Mouse (Mus musculus): ENCODE measurements around the gene Men1.

The Men1 gene

DNA sequence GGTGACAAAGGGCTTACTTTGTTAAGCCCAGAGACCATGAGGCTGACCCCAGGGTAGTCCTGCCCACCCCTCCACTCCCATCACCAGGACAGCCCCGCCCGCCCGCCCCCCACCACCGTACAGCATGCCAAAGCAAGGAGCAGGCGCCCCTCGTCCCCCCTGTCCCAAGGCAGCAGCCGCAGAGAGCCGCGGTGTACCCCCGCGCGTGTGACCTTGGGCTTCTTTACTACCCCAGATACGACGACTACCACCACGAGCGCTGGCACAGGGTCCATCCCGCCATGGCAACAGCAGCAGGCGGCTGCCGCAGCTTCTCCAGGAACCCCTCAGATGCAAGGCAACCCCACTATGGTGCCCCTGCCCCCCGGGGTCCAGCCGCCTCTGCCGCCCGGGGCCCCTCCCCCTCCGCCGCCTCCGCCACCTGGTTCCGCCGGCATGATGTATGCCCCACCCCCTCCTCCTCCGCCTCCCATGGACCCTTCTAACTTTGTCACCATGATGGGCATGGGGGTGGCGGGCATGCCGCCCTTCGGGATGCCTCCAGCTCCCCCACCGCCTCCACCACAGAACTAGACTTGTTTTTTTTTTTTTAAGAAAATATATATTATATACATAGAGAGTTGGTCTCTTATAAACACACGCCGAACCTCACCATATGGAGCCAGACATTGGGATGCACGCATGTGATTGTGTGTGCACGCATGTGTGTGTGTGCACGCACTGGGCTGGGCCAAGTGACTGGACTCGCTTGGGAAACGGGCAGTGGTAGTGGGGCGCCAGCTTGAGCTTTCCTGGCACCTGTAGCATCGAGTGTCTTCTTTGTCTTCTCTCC is 40.9 kb downstream of the Men1 start:
- Histone ChIP-seq H3K36me3 (ENCODE audit: insufficient read depth, low read length) (peaks cover 97% of the 10 kb centered on the region), H3K4me1 (replicated peaks; ENCODE audit: low read depth, low read length) (peaks cover 75% of the 10 kb centered on the region), H3K9me3 (ENCODE audit: low read length) (no peaks in the 10 kb centered on the region), H3K27me3 (ENCODE audit: insufficient read depth, low read length) (no peaks in the 10 kb centered on the region), H3K4me3 (replicated peaks; ENCODE audit: low read length) (peak overlapping the region; percentile 57)
- no peak for TF ChIP-seq POU5F1 (IDR thresholded peaks at IDR 0.05; ENCODE audit: borderline replicate concordance, low read length)
- no peak for TF ChIP-seq NANOG (IDR thresholded peaks at IDR 0.05; ENCODE audit: borderline replicate concordance, low read length)

DNA sequence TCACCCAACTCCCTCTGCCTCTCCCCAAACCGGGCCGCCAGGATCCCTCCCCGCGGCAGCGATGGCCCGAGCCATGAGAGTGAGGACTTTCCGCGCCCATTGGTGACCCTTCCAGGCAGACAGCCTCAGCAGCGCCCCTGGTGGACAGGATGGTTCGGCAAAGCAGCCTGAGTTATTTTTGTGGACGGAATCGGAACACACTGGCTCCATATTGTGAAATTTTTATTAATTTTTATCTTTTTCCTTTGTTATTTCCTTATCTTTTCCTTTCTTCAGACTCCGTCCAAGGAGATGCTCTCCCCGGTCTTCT is 41.4 kb downstream of the Men1 start:
- Histone ChIP-seq H3K36me3 (ENCODE audit: insufficient read depth, low read length) (peaks cover 97% of the 10 kb centered on the region), H3K9me3 (ENCODE audit: low read length) (no peaks in the 10 kb centered on the region), H3K4me1 (replicated peaks; ENCODE audit: low read depth, low read length) (peaks cover 70% of the 10 kb centered on the region), H3K4me3 (replicated peaks; ENCODE audit: low read length) (peak overlapping the region; percentile 57), H3K27me3 (ENCODE audit: insufficient read depth, low read length) (no peaks in the 10 kb centered on the region)
- no peak for TF ChIP-seq POU5F1 (IDR thresholded peaks at IDR 0.05; ENCODE audit: borderline replicate concordance, low read length)
- peak; percentile 96 for TF ChIP-seq CTCF (conservative IDR thresholded peaks at IDR 0.05; ENCODE audit: low read length)
- no peak for TF ChIP-seq NANOG (IDR thresholded peaks at IDR 0.05; ENCODE audit: borderline replicate concordance, low read length)

DNA sequence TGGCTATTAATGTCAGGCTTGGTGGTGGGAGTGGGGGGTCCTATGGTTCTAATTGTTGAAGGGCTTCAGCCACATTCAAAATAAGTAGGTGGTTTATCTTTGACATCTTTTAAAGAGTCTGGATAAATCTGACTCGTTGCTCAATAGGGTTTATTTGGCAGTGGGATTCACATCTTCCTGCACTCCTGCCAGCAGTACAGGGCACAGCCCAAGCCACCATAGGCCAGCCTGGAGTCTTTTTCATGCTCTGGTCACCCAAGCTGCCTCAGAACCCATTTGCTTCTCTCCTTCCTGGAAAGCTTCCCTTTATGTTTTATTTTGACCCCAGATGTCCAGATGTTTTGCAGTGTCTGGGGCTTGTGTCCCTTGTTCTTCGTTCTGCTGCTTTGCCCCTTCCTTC is 41.9 kb downstream of the Men1 start:
- Histone ChIP-seq H3K4me3 (replicated peaks; ENCODE audit: low read length) (peak overlapping the region; percentile 57; the same call in 1 of the 2 replicates), H3K27me3 (ENCODE audit: insufficient read depth, low read length) (no peaks in the 10 kb centered on the region), H3K4me1 (replicated peaks; ENCODE audit: low read depth, low read length) (peaks cover 66% of the 10 kb centered on the region), H3K9me3 (ENCODE audit: low read length) (no peaks in the 10 kb centered on the region), H3K36me3 (ENCODE audit: insufficient read depth, low read length) (peaks cover 93% of the 10 kb centered on the region)
- TF ChIP-seq POU5F1 (IDR thresholded peaks at IDR 0.05; ENCODE audit: borderline replicate concordance, low read length) (no peak), CTCF (conservative IDR thresholded peaks at IDR 0.05; ENCODE audit: low read length) (no peak), NANOG (IDR thresholded peaks at IDR 0.05; ENCODE audit: borderline replicate concordance, low read length) (no peak)

DNA sequence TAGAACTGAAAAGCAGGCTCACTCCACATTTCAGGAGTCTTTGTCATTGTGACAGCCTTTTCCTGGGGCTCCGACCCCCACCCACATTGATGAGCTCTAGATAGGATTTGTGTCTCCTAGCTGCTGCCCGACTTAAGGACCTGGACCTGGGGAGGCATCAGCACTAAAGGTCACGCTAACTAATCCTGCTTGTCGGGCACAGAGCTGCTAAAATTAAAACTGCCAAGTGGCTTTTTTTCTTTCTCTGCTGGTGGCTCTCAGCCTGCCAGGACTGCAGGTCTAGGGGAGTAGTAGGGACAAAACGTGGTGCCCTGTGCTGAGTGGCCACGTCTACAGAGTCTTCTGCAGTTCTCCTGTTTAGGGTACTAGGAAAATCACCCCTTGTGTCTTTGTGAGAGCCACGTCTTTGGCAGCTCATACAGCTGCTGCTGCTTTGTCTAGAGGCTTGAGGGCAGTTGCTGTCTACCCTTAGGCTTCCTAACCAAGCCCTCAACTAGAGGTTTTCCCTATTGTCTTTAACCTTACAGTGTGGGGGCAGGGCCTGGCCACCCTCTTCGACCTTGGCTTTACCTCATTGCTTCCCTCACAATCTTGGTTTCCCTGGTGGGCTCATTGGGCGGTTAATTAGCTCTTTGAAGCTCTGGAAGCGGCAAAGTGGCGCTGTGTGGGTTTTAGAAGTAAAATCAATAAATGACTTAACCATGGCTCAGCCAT is 42.7 kb downstream of the Men1 start:
- 0 out of 2 replicates have a peak overlapping the region, but pooled peaks have one; percentile 5 for H3K4me3 ChIP-seq (replicated peaks; ENCODE audit: low read length)
- no peaks in the 10 kb centered on the region for H3K9me3 ChIP-seq (ENCODE audit: low read length)

DNA sequence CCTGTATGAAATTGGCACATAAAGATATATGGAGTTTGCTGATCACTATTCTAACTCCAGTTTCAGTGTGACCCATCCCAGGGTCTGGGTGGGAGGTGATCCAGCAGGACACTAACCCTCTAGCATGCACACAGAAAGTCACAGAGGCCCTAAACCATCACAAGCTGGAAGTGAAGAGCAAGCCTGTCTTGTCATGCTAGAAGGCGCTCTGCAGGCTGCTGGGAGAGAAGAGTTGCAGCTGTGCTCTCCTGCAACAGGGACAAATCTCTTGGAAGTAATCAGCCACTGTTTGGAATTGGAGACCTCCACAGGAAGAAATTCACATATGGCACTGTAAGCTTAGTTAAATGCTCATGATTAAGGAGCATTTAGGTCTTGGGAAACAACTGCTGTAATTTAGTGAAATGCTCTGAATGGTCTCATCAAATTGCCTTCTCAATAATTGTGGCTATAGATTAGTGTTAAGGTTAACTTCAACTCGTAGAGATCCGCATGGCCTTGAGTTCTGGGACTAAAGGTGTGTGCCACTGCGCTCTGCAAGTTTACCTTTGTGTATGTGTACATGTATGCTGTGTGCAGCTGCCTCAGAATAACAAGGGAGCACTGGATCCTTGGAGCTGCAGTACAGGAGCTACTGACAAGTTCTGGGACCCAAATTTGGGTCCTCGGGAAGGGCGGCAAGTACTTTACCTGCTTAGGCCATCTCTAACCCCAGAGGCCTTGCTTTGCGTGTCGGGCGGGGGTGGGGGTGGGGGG is 45.8 kb downstream of the Men1 start:
- H3K4me1 ChIP-seq (replicated peaks; ENCODE audit: low read depth, low read length): peaks cover 55% of the 10 kb centered on the region
- H3K27me3 ChIP-seq (ENCODE audit: insufficient read depth, low read length): no peaks in the 10 kb centered on the region
- TF ChIP-seq NANOG (IDR thresholded peaks at IDR 0.05; ENCODE audit: borderline replicate concordance, low read length) (no peak), CTCF (conservative IDR thresholded peaks at IDR 0.05; ENCODE audit: low read length) (no peak), POU5F1 (IDR thresholded peaks at IDR 0.05; ENCODE audit: borderline replicate concordance, low read length) (no peak)
- H3K36me3 ChIP-seq (ENCODE audit: insufficient read depth, low read length): peaks cover 54% of the 10 kb centered on the region
- H3K9me3 ChIP-seq (ENCODE audit: low read length): no peaks in the 10 kb centered on the region
- no peak overlapping the region for H3K4me3 ChIP-seq (replicated peaks; ENCODE audit: low read length)

More for the DNA sequence above, 42.7 kb downstream of the Men1 start:
- Histone ChIP-seq H3K4me1 (replicated peaks; ENCODE audit: low read depth, low read length) (peaks cover 57% of the 10 kb centered on the region), H3K27me3 (ENCODE audit: insufficient read depth, low read length) (no peaks in the 10 kb centered on the region), H3K36me3 (ENCODE audit: insufficient read depth, low read length) (peaks cover 84% of the 10 kb centered on the region)
- no peak for TF ChIP-seq CTCF (conservative IDR thresholded peaks at IDR 0.05; ENCODE audit: low read length)
- TF ChIP-seq POU5F1 (IDR thresholded peaks at IDR 0.05; ENCODE audit: borderline replicate concordance, low read length): no peak
- TF ChIP-seq NANOG (IDR thresholded peaks at IDR 0.05; ENCODE audit: borderline replicate concordance, low read length): no peak

DNA sequence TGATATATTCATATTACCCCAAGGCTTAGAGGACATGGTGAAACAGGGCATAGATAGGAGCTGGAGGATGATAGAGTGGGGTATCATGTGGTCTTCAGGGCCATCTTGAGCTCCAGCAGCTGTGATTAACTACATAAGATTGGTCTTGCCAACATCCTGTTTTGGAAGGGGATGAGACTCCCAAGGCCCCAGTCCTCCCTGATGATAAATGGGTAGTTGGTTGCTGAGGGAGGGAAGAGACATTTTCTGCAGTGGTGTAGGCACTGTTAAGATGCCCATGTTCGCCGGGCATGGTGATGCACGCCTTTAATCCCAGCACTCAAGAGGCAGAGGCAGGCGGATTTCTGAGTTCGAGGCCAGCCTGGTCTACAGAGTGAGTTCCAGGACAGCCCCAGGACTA is 46.5 kb downstream of the Men1 start:
- Histone ChIP-seq H3K27me3 (ENCODE audit: insufficient read depth, low read length) (no peaks in the 10 kb centered on the region), H3K36me3 (ENCODE audit: insufficient read depth, low read length) (peaks cover 48% of the 10 kb centered on the region), H3K9me3 (ENCODE audit: low read length) (no peaks in the 10 kb centered on the region), H3K4me3 (replicated peaks; ENCODE audit: low read length) (no peak overlapping the region), H3K4me1 (replicated peaks; ENCODE audit: low read depth, low read length) (peaks cover 56% of the 10 kb centered on the region)
- TF ChIP-seq CTCF (conservative IDR thresholded peaks at IDR 0.05; ENCODE audit: low read length) (no peak), POU5F1 (IDR thresholded peaks at IDR 0.05; ENCODE audit: borderline replicate concordance, low read length) (no peak), NANOG (IDR thresholded peaks at IDR 0.05; ENCODE audit: borderline replicate concordance, low read length) (no peak)

DNA sequence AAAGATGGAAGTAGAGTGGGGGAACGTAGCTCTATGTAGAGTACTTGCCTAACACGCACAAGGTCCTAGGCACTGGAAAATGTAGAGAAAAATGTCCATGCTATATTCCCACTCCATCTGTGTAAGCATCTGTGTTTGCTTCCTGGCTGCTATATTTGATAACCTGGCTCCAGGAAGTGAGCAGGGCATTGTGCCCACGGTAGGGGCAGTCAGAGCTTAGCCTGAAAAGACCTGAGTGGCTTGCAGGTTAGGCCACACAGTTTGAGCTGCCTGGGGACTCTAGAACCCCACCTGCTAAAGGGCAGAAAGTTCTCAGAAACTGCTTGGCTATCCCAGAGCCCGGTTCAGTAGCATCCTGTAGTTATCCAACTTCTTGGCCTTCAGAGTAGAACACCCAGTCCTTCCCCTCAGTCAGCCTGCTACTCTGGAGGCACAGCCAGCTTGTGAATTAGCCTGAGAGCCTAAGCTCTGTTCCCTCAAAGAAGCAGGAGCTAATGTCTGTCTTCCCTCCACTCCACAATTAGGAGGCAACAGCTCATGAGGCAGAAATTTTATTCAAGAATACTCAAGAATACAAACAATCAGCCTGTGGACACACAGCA is 47.6 kb downstream of the Men1 start:
- no peak for TF ChIP-seq NANOG (IDR thresholded peaks at IDR 0.05; ENCODE audit: borderline replicate concordance, low read length)
- no peak for TF ChIP-seq CTCF (conservative IDR thresholded peaks at IDR 0.05; ENCODE audit: low read length)
- no peak for TF ChIP-seq POU5F1 (IDR thresholded peaks at IDR 0.05; ENCODE audit: borderline replicate concordance, low read length)
- Histone ChIP-seq H3K36me3 (ENCODE audit: insufficient read depth, low read length) (peaks cover 36% of the 10 kb centered on the region), H3K4me1 (replicated peaks; ENCODE audit: low read depth, low read length) (peaks cover 48% of the 10 kb centered on the region), H3K4me3 (replicated peaks; ENCODE audit: low read length) (no peak overlapping the region), H3K9me3 (ENCODE audit: low read length) (no peaks in the 10 kb centered on the region), H3K27me3 (ENCODE audit: insufficient read depth, low read length) (peaks cover 11% of the 10 kb centered on the region; the same call in 1 of the 2 replicates)

DNA sequence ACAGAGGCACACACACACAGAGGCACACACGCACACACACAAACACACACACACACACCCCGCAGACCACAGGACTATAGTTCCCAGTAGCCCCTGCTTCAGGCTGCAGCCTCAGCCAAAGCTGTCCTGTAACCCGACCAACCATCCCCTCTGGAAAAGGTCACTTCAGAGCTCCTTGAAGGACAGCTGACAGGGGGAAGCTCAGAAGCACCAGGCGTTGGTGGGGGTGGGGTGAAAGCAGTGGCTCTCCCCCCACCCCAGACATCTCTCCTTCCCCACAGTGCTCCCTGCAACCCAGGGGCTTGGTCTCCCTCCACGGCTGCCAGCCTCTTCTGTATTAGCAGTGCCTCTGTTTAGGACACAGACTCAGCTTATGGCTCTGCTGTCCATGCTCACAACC is 48.7 kb downstream of the Men1 start:
- TF ChIP-seq NANOG (IDR thresholded peaks at IDR 0.05; ENCODE audit: borderline replicate concordance, low read length) (no peak), POU5F1 (IDR thresholded peaks at IDR 0.05; ENCODE audit: borderline replicate concordance, low read length) (no peak), CTCF (conservative IDR thresholded peaks at IDR 0.05; ENCODE audit: low read length) (no peak)
- peaks cover 25% of the 10 kb centered on the region for H3K36me3 ChIP-seq (ENCODE audit: insufficient read depth, low read length)
- peaks cover 16% of the 10 kb centered on the region; the same call in 1 of the 2 replicates for H3K27me3 ChIP-seq (ENCODE audit: insufficient read depth, low read length)
- H3K4me1 ChIP-seq (replicated peaks; ENCODE audit: low read depth, low read length): peaks cover 43% of the 10 kb centered on the region
- H3K9me3 ChIP-seq (ENCODE audit: low read length): no peaks in the 10 kb centered on the region
- H3K4me3 ChIP-seq (replicated peaks; ENCODE audit: low read length): no peak overlapping the region

Measured in E14TG2a.4 (cell line).